Mouse (Mus musculus): ENCODE data around the gene Sclt1. TPM values are rescaled to one million over a fixed set of nuclear protein-coding genes. Genes with fewer than 3 reads are reported as not detected.
A peak's percentile ranks its signal among the peaks of the same experiment; 100 is the strongest.

The Sclt1 gene
- total RNA-seq, 2 experiments from 2014 or later = 15.5 to 16.2 TPM

DNA sequence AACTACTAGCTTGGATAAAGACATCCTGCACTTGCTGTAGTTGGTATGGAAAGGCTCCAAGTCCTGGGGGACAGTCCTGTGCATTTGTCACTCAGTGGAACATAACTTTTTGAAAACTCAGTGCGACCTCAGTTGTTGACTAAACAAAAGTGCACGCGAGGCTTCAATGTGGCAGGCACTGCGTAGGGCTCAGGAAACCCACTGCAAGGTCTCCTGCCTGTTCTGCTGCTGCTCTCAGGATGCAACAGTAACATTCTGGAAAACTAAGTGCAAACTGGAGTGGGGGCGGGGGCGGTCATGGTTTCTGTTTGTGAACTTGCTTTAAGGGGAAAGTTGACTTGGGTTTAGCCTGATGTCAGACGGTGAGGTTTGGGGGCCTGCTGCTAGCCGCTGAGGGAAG, 134.8 kb downstream of the Sclt1 start:
- ATAC-seq (replicated peaks; ENCODE audit: low FRiP score, low TSS enrichment, poor library complexity, severe bottlenecking) = no peak

DNA sequence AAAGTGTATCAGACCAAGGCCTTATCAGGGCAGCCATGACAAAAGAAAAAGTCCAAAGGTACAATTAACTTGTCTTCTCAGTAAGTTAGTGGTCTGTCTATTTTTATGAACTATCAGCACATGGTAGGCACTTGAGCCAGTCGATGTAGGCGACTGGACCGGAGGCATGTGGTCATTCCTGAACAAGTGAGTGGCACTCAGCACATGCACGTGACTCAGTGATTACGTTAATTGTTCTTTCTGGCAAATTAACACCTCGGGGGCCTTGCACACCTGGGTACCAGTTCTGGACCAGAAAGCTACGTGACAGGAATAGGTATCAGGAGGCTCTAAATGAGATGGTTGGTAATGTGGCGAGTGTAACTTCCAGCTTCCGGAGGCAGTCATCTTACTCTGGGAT, 135.3 kb downstream of the Sclt1 start:
- no peak for ATAC-seq (replicated peaks; ENCODE audit: low FRiP score, low TSS enrichment, poor library complexity, severe bottlenecking)

DNA sequence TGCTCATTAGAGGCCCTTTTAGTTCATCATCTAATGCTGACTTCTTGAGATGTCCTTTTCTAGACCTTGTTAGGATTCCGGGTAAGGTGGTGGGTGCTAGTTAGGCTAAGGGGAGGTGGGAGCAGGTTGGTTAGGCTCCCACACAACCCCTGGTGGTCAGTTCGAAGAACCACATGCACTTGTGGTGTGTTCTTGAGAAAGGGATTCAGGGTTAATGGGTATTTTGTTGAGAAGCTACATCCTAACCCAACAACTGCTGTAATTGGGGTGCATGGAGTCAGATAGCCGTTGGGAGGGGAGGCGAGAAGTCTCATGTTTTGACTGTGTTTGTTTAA, 136.0 kb downstream of the Sclt1 start:
- peak; percentile 69 for ATAC-seq (replicated peaks; ENCODE audit: low FRiP score, low TSS enrichment, poor library complexity, severe bottlenecking)

DNA sequence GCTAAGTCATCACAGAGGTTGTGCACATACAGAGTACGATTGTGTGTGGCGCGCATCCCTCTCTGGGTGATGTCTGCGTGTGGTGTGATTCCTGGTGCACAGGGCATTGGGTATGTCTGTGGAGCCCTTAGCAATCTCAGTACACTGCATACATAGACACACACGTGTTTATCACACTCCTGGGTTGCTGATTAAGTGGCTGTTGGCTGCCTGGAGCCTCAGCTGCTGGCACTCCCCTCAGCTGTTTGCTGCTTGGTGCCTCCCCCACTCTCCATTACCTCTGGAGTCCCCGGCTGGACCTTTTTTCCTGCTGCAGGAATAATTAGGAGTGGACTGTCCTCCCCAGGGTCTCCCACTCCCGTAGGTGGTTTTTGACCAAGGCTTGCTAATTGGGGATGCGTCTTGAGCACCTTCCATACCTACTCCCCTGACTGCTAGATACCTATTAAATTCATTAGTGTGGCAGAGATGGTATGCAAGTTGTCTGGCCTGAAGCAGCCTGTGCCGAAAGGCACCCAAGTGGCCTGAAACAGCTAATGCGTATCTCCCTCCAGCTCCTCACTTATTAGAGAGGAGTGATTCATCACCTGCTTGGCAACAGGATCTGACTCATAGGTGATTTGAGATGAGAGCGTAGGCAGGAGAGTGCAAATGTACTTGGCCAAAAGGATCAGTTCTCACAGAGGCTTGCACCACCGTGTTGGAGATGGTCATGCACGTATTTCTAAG, 136.5 kb downstream of the Sclt1 start:
- no peak for ATAC-seq (replicated peaks; ENCODE audit: low FRiP score, low TSS enrichment, poor library complexity, severe bottlenecking)

DNA sequence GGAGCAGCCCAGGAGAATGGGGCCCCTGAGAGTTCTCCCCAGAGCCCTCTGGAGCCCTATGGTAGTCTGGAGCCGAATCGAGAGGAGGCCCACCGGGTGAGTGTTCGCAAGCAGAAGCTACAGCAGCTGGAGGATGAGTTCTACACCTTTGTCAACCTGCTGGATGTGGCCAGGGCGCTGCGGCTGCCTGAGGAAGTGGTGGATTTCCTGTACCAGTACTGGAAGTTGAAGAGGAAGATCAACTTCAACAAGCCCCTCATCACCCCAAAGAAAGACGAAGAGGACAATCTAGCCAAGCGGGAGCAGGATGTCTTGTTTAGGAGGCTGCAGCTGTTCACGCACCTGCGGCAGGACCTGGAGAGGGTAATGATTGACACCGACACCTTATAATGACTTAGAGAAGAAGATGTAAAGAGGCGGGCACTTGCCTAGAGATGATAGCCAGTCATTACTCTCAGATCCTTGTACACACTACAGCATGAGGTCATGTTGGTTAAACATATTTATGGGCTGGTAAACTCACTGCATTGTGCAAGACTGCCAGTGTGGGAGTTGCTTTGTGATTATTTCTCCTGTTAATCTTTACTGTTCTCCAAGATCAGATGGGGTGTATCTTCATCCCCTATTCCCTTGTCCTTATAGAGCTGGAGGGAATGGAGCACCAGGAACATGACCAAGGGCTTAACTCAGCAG, 137.5 kb downstream of the Sclt1 start:
- no peak for ATAC-seq (replicated peaks; ENCODE audit: low FRiP score, low TSS enrichment, poor library complexity, severe bottlenecking)

DNA sequence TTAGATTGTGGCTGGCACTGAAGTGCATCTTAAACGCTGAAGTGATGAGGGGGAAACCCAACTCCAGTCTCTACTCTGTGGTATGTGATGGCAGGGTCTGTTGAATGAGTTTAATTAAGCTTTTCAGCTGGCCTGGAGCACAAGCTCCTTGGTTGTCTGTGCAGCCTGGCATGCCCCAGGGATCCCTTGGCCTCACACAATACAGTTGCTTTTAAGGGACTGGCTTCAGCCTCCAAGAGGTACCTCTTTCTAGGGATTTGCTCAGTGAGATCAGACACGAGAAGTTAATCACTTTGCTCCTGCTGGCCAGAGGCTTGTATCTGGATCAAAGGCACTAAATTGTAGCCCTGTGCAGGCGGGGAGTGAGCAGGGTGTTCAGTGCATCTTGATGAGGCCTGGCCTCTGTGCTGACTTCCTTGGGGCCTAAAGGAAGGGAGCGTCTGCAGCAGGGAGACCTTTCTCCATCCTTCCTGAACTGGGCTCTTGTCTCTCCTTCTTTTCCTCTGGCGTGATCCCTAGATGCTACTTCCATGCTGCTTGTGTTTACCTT, 138.8 kb downstream of the Sclt1 start:
- ATAC-seq (replicated peaks; ENCODE audit: low FRiP score, low TSS enrichment, poor library complexity, severe bottlenecking) = no peak

DNA sequence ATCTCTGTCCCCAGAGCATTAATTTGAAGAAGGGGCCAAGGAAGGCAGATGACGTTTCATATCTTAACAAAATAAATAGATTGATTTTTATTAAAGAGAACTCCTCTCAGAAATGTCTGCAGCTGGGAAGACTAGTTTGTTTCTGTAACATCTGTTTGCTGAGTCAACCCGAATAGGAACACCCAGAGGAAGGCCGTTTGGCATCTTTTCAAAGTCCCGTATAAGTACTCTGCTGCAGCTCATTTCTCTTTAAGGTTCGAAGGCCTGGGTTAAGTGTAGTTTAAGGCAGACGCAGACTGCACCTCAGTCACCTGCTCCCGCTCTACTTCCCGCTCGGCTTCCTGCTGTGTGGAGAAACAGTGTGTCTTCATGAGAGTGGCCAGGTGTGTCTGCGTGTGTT, 139.4 kb downstream of the Sclt1 start:
- no peak for ATAC-seq (replicated peaks; ENCODE audit: low FRiP score, low TSS enrichment, poor library complexity, severe bottlenecking)

DNA sequence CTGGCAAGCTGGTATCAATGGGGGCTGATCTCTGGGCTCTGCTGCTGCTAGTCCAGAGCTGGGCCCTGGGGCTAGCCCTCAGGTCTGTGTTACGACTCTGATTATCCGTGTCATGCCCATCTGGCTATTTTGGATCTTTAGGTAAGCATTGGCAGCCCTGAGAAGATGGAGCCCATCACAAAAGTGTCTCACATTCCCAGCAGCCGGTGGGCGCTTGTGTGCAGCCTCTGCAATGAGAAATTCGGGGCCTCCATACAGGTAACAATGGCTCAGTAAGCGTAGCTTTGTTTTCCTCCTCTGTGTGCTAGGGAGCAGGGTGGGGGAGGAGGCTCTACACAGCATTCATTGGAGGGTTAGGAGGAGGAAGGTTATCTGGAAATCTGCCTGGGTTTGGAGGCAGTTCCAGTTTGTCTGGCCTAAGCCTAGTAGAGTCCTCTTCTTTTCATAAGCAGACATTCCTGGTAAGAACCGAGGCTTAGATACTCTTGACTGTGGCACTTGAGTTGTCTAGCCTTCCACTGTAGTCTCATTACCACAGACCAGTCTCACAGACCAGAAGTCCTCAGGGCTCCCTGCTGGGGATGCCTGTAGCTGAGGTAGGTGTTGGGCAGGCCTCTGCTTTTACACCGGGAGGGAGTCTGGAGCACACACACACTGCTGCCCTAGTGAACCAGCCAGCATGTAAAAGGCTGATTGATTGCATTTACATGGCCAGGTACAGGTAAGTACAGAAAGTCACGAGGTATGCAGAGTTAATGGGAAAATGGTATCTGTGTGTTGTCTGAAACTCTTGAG, 140.9 kb downstream of the Sclt1 start:
- ATAC-seq (replicated peaks; ENCODE audit: low FRiP score, low TSS enrichment, poor library complexity, severe bottlenecking) = no peak

DNA sequence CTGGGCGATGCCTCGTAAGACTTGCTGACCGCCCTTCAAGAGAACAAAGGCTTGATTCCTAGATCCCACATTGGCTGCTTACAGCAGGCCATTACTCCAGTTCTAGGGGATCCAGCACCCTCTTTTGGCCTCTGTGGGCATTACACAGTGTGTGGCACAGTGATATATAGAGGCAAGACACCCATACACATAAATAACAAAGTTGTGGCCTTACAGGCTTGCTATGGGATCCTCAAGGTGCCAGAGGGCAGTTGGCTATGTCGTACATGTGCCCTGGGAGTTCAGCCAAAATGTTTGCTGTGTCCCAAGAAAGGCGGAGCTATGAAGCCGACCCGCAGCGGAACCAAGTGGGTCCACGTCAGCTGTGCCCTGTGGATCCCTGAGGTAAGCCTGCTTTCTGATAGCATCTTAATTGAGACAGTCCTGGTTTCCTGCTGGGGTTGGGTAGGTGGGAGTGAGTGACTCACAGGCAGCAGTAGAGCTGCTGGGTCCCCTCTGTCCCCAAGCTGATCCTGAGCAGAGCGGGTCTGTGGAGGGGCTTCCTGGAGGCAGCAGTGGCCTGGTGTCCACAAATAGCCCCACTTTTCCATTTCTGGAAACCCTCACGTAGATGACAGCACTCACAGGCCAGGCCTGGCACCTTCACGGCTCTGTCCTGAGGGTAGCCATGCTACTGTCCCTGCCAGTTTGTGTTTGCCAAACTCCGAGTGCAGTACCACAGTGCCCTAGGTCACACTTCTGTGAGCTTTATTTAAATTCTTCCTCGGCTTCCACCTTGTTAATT, 142.3 kb downstream of the Sclt1 start:
- ATAC-seq (replicated peaks; ENCODE audit: low FRiP score, low TSS enrichment, poor library complexity, severe bottlenecking) = peak; percentile 69; the same call in 1 of the 2 replicates

DNA sequence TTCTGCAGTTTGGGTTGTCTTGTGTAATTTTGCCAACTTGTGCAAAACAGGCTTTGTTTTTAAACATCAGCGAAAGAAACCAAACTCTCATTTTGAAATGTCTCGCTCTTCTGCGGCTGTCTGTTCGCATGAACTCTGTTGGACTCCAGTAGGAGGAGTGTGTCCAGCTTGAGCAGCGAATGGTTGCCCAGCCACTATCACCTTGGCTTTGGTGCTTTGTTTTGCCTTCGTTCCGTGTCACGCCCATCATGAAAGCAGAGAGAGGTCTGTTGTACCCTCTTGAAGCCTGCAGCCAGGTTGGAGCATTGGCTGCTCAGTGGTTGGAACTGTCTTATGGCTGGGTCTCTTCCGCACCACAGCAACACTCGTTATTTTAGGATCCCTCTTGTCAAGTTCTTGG, 143.1 kb downstream of the Sclt1 start:
- no peak for ATAC-seq (replicated peaks; ENCODE audit: low FRiP score, low TSS enrichment, poor library complexity, severe bottlenecking)

DNA sequence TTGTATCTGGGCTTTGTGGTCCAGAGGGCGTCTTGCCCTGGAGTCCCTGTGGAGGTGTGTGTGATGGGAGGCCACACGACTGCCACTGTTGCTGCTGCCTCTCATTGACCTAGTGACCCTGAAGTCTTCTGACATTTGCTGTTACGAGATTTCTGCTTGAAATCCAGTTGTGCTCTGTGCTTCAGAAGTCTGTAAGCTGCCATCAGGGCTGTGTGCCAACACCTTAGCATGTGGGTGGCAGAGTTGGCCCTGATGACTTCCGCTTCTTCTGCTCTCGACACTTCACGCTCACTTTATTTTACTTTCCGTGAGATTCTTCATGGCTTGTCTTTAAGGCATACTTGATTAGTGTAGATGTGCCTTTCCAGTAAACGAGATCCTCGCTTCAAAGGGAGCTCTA, 143.9 kb downstream of the Sclt1 start:
- ATAC-seq (replicated peaks; ENCODE audit: low FRiP score, low TSS enrichment, poor library complexity, severe bottlenecking) = no peak

DNA sequence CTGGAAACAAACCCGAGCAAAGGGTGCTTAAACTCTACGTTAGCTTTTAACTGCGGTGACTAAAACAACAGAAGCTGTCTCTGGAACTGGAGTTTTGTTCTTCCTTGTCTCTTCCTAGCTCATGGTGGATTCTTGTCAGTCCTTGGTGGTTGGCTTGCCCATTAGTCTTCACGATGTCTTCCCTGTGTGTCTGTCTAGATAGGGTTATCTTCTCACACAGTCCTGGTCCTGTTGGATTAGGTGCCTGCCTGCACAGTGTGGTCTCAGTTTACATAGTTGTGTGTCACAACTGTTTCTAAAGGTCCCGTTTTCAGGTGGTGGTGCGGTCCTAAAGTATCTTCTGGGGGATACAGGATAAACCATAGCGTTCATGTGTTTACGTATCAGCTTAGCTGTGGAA, 145.3 kb downstream of the Sclt1 start:
- ATAC-seq (replicated peaks; ENCODE audit: low FRiP score, low TSS enrichment, poor library complexity, severe bottlenecking) = peak; percentile 54

DNA sequence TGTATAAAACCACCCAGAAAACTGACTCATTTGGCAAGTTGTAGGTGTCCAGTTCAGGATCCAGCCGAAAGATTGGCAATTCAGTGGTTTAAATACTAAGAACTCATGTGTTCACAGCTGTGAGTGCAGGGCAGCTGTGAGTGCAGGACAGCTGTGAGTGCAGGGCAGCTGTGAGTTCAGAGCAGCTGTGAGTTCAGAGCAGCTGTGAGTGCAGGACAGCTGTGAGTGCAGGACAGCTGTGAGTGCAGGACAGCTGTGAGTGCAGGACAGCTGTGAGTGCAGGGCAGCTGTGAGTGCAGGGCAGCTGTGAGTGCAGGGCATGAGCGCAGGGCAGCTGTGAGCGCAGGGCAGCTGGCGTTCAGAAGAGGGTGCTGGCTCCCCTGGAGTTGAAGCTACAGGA, 147.3 kb downstream of the Sclt1 start:
- ATAC-seq (replicated peaks; ENCODE audit: low FRiP score, low TSS enrichment, poor library complexity, severe bottlenecking) = no peak

DNA sequence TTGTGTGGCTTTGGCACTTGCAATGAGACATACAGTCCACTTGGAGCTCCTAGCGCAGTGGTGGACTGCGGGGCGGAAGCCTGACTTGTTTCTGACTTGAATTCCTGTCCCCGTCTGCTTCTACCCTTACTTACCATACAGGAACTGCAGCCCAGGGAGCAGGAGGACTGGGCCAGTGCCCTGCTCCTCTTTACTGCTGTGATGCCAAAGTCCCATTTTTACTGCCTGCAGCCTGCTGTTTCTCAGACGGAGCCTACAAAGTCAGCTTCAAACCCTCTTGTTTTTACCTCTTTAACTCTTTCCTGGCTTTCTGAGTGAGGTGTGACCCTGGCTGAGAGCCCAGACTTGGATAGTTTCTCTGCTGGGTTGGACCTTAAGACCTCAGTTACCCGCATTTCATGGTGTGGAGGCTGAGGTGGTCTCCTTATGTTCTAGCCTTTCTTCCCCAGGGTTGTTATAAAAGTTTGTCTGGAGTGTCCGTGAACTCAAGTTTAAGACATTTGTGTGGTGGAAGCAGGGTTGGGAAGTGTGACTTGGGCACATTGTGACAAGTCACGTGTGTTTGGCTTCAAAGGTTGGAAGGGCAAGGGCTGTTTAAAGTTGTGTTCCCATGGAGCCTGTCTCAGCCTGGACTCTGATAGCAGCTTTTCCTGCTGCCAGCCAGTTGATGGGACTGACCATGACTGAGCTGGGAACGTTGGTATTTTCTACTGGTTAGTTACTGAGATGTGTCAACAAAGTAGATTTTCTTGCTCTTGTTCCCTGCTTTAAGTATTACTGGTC, 148.0 kb downstream of the Sclt1 start:
- no peak for ATAC-seq (replicated peaks; ENCODE audit: low FRiP score, low TSS enrichment, poor library complexity, severe bottlenecking)

DNA sequence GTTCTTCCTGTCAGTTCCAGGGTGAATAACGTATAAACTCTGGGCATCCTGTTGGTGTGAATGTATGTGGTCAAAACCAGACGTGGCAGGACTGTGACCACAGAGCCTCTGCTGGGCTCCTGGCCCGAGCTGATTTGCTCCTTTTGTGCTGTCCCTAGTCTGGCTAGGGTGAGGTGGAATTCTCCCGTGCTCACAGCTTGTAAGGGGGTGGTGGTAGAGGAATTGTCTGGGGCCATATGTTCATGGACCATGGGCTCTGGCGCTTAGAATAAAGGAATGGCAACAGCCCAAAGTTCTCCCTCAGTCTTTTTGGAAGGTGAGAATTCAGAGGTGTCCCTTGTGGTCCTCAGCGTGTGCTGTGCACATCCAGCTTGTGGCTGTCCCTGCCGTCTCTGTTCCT, 149.5 kb downstream of the Sclt1 start:
- ATAC-seq (replicated peaks; ENCODE audit: low FRiP score, low TSS enrichment, poor library complexity, severe bottlenecking) = no peak

DNA sequence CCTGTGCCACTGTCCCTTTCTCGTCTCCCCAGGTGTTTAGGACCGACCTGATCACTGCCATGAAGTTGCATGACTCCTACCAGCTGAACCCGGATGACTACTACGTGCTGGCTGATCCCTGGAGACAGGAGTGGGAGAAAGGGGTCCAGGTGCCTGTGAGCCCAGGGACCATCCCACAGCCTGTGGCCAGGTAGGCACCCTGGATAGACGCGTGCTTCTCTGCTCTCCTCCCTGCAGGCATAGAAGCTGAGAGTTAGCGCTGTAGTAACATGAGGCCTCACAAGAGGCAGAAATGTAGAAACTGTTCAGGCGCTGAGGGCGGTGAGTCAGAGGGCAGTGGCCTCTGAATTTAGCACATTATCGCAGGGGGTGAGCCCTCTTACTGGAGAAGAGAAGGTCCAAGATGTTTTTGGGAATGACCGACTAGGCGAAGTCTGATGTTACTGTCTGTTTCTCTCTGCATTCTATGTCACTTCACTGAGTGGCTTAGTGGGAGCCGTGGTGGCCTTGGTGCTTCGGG, 150.6 kb downstream of the Sclt1 start:
- no peak for ATAC-seq (replicated peaks; ENCODE audit: low FRiP score, low TSS enrichment, poor library complexity, severe bottlenecking)

DNA sequence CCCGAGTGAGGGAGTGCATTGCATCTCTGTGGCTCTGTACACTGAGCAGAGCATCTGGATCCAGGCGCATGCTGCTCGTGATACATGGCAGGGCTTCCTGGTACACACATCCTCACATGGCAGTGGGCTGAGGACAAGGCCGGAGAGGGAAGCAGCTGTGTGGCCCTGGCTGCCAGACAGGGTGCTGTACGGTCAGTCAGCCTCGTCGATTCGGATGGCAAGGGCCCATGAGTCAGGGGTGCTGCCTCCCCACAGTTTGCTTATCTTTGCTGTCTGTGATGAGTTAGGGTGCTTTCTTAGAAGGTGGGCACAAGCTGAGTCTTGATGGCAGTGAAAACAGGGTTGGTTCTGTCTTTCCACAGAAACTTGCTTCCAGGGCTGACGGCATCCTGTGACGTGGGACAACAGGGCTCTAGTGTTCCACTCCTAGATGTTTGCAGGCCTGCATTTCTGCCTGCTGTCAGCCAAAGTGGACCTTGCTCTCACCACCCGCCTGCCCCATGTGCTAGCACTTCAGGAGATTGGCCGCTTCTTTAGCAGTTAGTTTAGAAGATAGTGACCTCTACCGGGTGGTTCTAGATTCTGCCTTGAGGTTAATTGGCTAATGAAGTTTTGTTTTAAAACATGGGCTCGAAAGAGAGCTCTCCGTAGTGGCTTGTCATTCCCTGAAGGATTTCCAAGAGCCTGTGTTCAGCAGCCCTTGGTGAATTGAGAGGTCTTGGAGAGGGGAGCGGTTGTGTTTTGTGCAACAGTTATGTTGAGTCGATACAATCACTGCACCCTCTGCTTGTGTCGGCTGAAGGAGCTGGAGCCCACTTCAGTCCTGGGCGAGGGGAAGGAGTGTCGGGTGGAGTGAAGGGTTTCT, 151.4 kb downstream of the Sclt1 start:
- ATAC-seq (replicated peaks; ENCODE audit: low FRiP score, low TSS enrichment, poor library complexity, severe bottlenecking) = no peak

DNA sequence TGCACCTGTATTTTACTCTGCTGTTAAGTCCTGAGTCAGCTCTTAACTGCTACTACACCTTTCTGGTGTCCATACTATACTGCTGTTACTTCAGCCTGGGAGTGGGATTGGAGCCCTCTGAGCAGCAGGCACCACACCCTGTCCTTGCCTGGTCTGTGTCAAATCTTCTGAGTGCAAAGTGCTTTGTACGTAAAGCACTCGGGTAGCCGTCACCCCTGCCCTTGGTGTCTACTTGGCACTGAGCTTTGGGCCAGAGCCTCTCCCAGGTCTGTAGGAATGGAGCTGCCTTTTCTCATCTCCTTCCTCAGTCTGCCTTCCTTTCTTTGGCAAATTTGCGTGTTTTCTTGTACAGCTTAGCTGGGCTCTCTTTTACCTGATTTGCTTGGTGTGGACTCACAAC, 152.3 kb downstream of the Sclt1 start:
- no peak for ATAC-seq (replicated peaks; ENCODE audit: low FRiP score, low TSS enrichment, poor library complexity, severe bottlenecking)
